Mouse (Mus musculus): Measurements from ENCODE around the gene Slc16a10.

DNA sequence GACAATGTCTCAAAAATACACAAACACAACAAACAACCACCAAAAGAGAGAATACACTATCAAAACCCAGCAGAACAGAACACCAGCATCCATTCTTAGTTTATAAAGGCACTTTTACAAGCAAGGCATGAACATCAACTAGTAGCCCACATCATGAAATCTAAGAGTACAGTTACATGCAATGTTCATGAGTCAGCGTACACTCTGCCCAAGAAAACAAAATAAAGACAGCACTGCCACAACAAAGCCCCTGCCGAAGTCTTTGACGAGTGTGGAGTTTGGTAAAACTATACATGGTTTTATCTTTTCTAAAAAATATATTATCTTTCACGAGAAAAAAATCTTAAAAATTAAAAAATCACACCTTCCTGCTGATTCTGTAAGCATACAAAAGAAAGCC lies 58.5 kb downstream of the Slc16a10 start:
- no peak for TF ChIP-seq CTCF (IDR thresholded peaks at IDR 0.05)
- no peak for TF ChIP-seq EP300 (IDR thresholded peaks at IDR 0.05)
